Mouse (Mus musculus): ENCODE measurements at regions not wholly inside any gene's neighbourhood (a gene's known extent, or its start where the extent isn't known, plus 50 kb on each side); places are given as distances from the start of the nearest gene placed in this dataset.

DNA sequence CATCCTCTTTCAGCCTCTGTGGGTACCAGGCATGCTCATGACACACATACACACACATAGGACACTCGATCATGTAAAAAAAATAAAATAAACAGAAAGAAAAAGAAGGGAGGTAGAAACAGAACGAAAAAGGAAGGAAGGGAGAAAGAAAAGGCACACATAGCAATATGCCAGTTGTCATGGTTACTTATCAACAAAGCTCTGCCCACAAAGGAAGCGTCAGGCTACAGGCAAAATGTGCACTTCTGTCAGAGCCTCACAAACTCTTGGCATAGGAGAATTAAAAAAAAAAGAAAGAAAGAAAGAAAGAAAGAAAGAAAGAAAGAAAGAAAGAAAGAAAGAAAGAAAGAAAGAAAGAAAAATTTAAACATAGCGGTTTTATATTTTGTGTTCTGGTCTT lies 56.9 kb upstream of the Sox2 start:
- TF ChIP-seq POLR2A (IDR thresholded peaks at IDR 0.05; ENCODE audit: insufficient read depth, low read depth, low read length) (no peak), CTCF (IDR thresholded peaks at IDR 0.05; ENCODE audit: insufficient read depth, low read depth, low read length) (no peak)
- Histone ChIP-seq H3K4me1 (ENCODE audit: control insufficient read depth, insufficient read depth, low read length) (no peaks in the 10 kb centered on the region), H3K4me3 (ENCODE audit: insufficient read depth, low read depth, low read length) (no peak overlapping the region), H3K27ac (ENCODE audit: insufficient read depth, low read depth, low read length) (no peak overlapping the region)
- 35% methylated on average over 4 of the region's 4 CpGs for WGBS

DNA sequence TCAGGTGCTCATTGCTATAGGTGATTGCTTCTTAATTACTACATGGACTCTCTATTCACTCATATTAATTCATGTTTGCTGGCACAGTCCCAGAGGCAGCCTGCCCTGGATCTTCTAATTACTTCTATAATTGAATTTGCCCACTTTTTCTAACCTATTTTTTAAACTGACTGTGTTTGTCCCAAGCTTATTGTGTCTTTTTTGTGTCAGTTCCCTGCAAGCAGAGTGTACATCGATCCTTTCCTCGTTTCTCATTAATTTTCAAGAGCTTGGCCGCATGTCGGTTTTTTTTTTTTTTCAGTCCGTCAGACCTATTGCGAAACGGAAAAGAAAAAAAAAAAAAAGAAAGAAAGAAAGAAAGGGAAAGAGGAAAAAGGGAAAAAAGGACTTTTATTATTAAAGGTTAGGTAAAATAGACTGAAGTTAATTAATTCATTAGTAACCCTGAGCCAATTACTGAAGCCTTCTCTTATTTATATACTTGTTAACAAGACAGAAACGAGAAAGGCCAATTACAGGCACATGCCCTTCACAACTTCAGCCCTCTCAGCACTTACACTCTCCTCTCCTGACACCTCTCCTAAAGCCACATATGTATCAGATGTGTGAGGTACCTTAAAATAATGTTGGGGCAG lies 72.2 kb upstream of the Sox2 start:
- TF ChIP-seq CTCF (IDR thresholded peaks at IDR 0.05; ENCODE audit: insufficient read depth, low read depth, low read length) (no peak), POLR2A (IDR thresholded peaks at IDR 0.05; ENCODE audit: insufficient read depth, low read depth, low read length) (no peak)
- 49% methylated on average over 8 of the region's 8 CpGs for WGBS
- Histone ChIP-seq H3K27ac (ENCODE audit: insufficient read depth, low read depth, low read length) (no peak overlapping the region), H3K4me3 (ENCODE audit: insufficient read depth, low read depth, low read length) (no peak overlapping the region), H3K4me1 (ENCODE audit: control insufficient read depth, insufficient read depth, low read length) (peaks cover 3% of the 10 kb centered on the region; the same call in 1 of the 2 replicates)

DNA sequence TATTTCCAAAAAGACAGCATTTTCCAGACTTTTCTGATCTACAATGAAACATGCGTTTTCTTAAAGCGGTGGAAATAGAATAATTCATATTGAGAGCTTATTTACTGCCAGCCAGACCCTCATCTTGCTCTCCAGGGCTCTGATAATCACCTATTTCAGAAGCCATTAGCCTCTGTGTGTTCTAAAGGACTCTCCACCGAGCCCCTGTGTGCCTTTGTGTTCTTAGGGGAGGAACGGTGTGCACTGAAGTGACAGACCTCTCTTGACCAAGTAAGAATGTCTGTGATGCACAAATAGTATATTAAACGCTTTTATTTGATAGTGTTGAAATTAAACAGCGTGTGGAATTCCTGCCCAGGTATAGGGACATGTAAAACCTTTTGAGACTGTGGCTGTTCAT lies 73.1 kb upstream of the Sox2 start:
- no peak for TF ChIP-seq CTCF (IDR thresholded peaks at IDR 0.05; ENCODE audit: insufficient read depth, low read depth, low read length)
- no peak for TF ChIP-seq POLR2A (IDR thresholded peaks at IDR 0.05; ENCODE audit: insufficient read depth, low read depth, low read length)
- 77% methylated on average over 6 of the region's 6 CpGs for WGBS
- Histone ChIP-seq H3K4me3 (ENCODE audit: insufficient read depth, low read depth, low read length) (no peak overlapping the region), H3K27ac (ENCODE audit: insufficient read depth, low read depth, low read length) (no peak overlapping the region), H3K4me1 (ENCODE audit: control insufficient read depth, insufficient read depth, low read length) (peaks cover 3% of the 10 kb centered on the region; the same call in 1 of the 2 replicates)

DNA sequence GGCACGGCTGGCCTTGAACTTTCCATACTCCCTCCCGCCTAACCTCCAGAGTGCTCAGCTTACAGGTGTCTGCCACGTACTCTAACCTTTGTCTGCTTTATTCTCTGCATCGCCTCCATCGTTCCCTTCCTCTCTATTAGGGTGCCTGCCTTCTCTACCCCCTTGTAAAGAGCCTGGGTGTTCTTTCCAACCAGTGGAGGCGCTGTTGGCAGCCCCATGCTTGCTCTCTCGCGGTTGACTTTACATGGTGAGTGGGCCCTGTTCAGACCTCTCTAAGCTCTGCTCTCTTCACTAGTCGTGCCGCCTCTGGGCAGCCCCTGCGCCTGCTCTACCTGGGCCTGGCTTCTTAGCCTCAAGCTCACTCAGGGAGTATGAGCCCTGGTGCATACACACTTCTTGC lies 74.0 kb upstream of the Sox2 start:
- 78% methylated on average over 11 of the region's 11 CpGs for WGBS
- peaks cover 3% of the 10 kb centered on the region; the same call in 1 of the 2 replicates for H3K4me1 ChIP-seq (ENCODE audit: control insufficient read depth, insufficient read depth, low read length)
- no peak overlapping the region for H3K4me3 ChIP-seq (ENCODE audit: insufficient read depth, low read depth, low read length)
- TF ChIP-seq CTCF (IDR thresholded peaks at IDR 0.05; ENCODE audit: insufficient read depth, low read depth, low read length) (no peak), POLR2A (IDR thresholded peaks at IDR 0.05; ENCODE audit: insufficient read depth, low read depth, low read length) (no peak)
- H3K27ac ChIP-seq (ENCODE audit: insufficient read depth, low read depth, low read length), result no peak overlapping the region

DNA sequence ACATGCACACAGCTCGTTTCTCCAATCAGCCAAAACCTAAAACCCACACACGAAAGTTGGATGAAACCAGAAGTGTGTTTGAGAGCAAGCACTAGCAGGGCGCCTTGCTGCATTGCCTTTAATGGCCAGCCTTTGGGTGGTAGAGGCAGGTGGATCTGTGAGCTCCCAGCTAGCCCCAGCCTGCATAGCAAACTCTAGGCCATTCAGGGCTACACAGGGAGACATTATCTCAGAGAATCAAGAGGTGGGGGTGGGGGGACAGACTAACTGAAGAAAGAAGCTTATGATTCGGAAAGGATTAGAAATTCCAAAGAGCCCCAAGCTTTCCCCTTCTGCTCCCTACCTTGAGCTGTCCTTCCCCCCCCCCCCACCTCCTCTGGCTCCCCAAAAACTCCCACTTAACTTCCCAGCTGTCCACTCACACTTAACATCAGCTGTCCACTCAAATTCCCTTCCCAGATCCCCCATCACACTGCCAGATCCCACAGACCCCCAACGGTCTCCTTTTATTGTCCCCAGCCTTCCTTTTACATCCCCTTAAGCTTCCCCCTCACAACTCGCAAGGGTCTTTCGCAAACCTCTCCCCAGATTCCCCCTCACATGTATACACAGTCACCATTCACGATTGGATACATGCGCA lies 75.4 kb upstream of the Sox2 start:
- Histone ChIP-seq H3K4me3 (ENCODE audit: insufficient read depth, low read depth, low read length) (no peak overlapping the region), H3K27ac (ENCODE audit: insufficient read depth, low read depth, low read length) (no peak overlapping the region), H3K4me1 (ENCODE audit: control insufficient read depth, insufficient read depth, low read length) (peaks cover 3% of the 10 kb centered on the region; the same call in 1 of the 2 replicates)
- WGBS, result 77% methylated on average over 9 of the region's 9 CpGs
- TF ChIP-seq POLR2A (IDR thresholded peaks at IDR 0.05; ENCODE audit: insufficient read depth, low read depth, low read length) (no peak), CTCF (IDR thresholded peaks at IDR 0.05; ENCODE audit: insufficient read depth, low read depth, low read length) (no peak)

DNA sequence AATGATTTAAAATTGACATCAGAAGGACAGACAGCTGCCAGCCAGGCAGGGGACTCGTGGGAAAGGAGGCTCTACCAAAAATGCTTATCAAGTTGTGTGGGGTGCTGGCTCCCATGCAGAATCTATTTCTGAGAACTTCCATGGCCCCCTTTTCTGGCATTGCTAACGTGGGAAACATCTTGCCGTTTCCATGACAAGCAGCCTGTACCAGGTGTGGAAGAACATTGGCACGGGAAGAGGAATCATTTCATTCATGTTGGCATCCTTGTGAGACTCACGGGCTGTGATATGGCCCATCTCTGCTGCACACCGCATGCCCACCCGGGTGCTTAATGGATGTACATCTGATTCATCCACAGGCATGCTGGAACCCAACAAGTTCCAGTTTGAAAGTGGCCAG lies 76.9 kb upstream of the Sox2 start:
- TF ChIP-seq CTCF (IDR thresholded peaks at IDR 0.05; ENCODE audit: insufficient read depth, low read depth, low read length), result no peak
- TF ChIP-seq POLR2A (IDR thresholded peaks at IDR 0.05; ENCODE audit: insufficient read depth, low read depth, low read length), result no peak
- peaks cover 3% of the 10 kb centered on the region; the same call in 1 of the 2 replicates for H3K4me1 ChIP-seq (ENCODE audit: control insufficient read depth, insufficient read depth, low read length)
- WGBS, result 82% methylated on average over 7 of the region's 7 CpGs
- H3K27ac ChIP-seq (ENCODE audit: insufficient read depth, low read depth, low read length), result no peak overlapping the region
- H3K4me3 ChIP-seq (ENCODE audit: insufficient read depth, low read depth, low read length), result no peak overlapping the region

DNA sequence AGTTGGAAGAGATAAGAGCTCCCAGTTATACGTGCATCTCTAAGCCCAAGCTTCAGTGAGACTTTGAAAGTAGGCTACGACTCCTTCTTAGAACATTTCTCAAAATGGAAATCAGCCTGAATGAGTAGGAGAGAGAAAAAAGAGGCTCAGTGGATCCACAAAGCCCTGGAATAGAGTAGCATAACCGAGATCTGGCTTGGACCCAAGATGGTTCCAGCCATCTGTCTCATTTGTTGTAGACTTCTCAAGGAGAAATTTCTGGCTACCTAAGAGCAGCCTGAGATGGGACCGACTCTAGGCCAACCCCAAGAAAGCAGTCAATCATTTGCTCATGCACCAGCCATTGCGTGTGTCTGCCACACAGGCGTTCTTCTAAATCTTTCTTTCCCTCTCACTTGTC lies 78.1 kb upstream of the Sox2 start:
- Histone ChIP-seq H3K4me3 (ENCODE audit: insufficient read depth, low read depth, low read length) (no peak overlapping the region), H3K4me1 (ENCODE audit: control insufficient read depth, insufficient read depth, low read length) (peaks cover 3% of the 10 kb centered on the region; the same call in 1 of the 2 replicates), H3K27ac (ENCODE audit: insufficient read depth, low read depth, low read length) (no peak overlapping the region)
- 60% methylated on average over 6 of the region's 6 CpGs for WGBS
- TF ChIP-seq CTCF (IDR thresholded peaks at IDR 0.05; ENCODE audit: insufficient read depth, low read depth, low read length) (no peak), POLR2A (IDR thresholded peaks at IDR 0.05; ENCODE audit: insufficient read depth, low read depth, low read length) (no peak)

DNA sequence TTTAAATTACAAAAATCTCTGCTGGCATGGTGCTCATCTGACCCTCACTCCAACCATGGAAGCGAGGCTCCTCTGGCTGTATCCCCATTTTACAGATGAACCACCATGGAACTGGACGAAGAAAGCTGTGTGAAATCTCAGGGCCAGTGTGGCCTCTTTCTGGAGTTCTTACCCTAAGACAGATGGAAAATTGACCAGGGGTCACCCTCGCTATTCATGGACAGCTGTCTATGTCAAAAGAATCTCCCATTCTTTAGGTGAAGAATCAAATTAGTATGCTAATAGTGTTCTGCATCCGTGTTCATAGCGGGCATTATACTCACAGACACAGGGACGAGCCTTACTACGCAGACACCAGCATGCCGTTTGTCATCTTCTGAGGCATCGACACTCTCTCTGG lies 78.6 kb upstream of the Sox2 start:
- TF ChIP-seq CTCF (IDR thresholded peaks at IDR 0.05; ENCODE audit: insufficient read depth, low read depth, low read length) (no peak), POLR2A (IDR thresholded peaks at IDR 0.05; ENCODE audit: insufficient read depth, low read depth, low read length) (no peak)
- Histone ChIP-seq H3K4me1 (ENCODE audit: control insufficient read depth, insufficient read depth, low read length) (peaks cover 3% of the 10 kb centered on the region; the same call in 1 of the 2 replicates), H3K27ac (ENCODE audit: insufficient read depth, low read depth, low read length) (no peak overlapping the region), H3K4me3 (ENCODE audit: insufficient read depth, low read depth, low read length) (no peak overlapping the region)
- WGBS, result 84% methylated on average over 9 of the region's 9 CpGs

DNA sequence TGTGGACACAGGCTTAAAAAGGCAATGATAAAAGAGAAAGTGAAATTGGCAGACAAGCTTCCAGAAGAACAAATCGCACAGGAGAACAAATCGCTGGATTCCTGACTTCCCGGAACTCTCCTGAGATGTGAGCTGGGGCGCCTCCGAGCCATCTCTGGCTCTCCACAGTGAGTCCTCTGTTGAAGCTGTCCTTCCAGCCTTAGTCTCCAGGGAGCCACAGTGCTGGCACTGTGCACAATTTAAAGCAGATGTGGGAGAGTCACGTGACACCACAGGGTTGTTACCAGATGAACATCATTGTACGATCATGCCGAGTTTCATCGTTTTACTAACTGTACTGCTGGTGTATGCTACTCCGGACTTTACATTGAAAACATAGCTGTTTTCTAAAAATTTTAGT lies 80.2 kb upstream of the Sox2 start:
- TF ChIP-seq CTCF (IDR thresholded peaks at IDR 0.05; ENCODE audit: insufficient read depth, low read depth, low read length), result no peak
- TF ChIP-seq POLR2A (IDR thresholded peaks at IDR 0.05; ENCODE audit: insufficient read depth, low read depth, low read length), result no peak
- 62% methylated on average over 10 of the region's 10 CpGs for WGBS
- peaks cover 3% of the 10 kb centered on the region; the same call in 1 of the 2 replicates for H3K4me1 ChIP-seq (ENCODE audit: control insufficient read depth, insufficient read depth, low read length)
- no peak overlapping the region for H3K27ac ChIP-seq (ENCODE audit: insufficient read depth, low read depth, low read length)
- no peak overlapping the region for H3K4me3 ChIP-seq (ENCODE audit: insufficient read depth, low read depth, low read length)
